Comparison of ENCODE assay signal across 8 mouse cellular contexts in genomic region chr4:133241910-133242309, GRCm38 (mm10). TPM values are rescaled to one million over a fixed set of nuclear protein-coding genes. Genes with fewer than 3 reads are reported as not detected.
A peak's percentile ranks its signal among the peaks of the same experiment; 100 is the strongest.
DNase-seq lines count a peak whose midpoint lies in the region; ATAC-seq and TF ChIP-seq lines count a peak whose summit lies in the region.

No protein-coding gene starts in this region.

- ATAC-seq in embryonic facial prominence, embryonic 12.5 days (ENCODE audit: insufficient number of reproducible peaks, insufficient read depth, low FRiP score, low TSS enrichment), result no peak
- no peak for ATAC-seq in neural tube, embryonic 15.5 days (ENCODE audit: low FRiP score)
- no peak for ATAC-seq in CD4-positive, CD25-positive, alpha-beta regulatory T cell, adult 4 months

- peaks cover 2% of the 10 kb centered on the region; the same call in 1 of the 2 replicates for H3K4me1 ChIP-seq in liver, adult 2 months (ENCODE audit: control insufficient read depth, insufficient read depth, low read length)
- peaks cover 9% of the 10 kb centered on the region; the same call in 1 of the 2 replicates for H3K4me1 ChIP-seq in embryonic facial prominence, embryonic 12.5 days
- H3K4me1 ChIP-seq in limb, embryonic 10.5 days, result peaks cover 39% of the 10 kb centered on the region
- peaks cover 15% of the 10 kb centered on the region for H3K4me1 ChIP-seq in neural tube, embryonic 15.5 days

- peak overlapping the region; percentile 94 for H3K4me2 ChIP-seq in embryonic facial prominence, embryonic 12.5 days (replicated peaks)
- peak overlapping the region; percentile 91 for H3K4me2 ChIP-seq in neural tube, embryonic 15.5 days

- peak overlapping the region; percentile 20; the same call in 1 of the 2 replicates for H3K27ac ChIP-seq in liver, adult 2 months (replicated peaks; ENCODE audit: insufficient read depth, low read depth, low read length)
- no peak overlapping the region for H3K27ac ChIP-seq in embryonic facial prominence, embryonic 12.5 days
- 0 out of 2 replicates have a peak overlapping the region, but pooled peaks have one; percentile 87 for H3K27ac ChIP-seq in limb, embryonic 10.5 days
- no peak overlapping the region for H3K27ac ChIP-seq in neural tube, embryonic 15.5 days (replicated peaks)

- H3K27me3 ChIP-seq in liver, adult 2 months (ENCODE audit: control insufficient read depth, insufficient read depth, low read length), result no peaks in the 10 kb centered on the region
- peaks cover 44% of the 10 kb centered on the region for H3K27me3 ChIP-seq in embryonic facial prominence, embryonic 12.5 days
- H3K27me3 ChIP-seq in limb, embryonic 10.5 days (ENCODE audit: low read depth, poor library complexity, severe bottlenecking), result peaks cover 75% of the 10 kb centered on the region
- peaks cover 66% of the 10 kb centered on the region for H3K27me3 ChIP-seq in neural tube, embryonic 15.5 days (replicated peaks)

- no peak for DNase-seq in liver, adult 2 months (ENCODE audit: extremely low read depth, low read depth, low spot score)
- no peak for DNase-seq in liver
- no peak for DNase-seq in limb, embryonic 10.5 days (ENCODE audit: low spot score)
- DNase-seq in ovary, postnatal 10 days (ENCODE audit: low spot score), result no peak
- DNase-seq in left cerebral cortex, postnatal 14 days (ENCODE audit: low spot score in 2 of 2), result no peak

- 32% methylated on average over 11 of the region's 11 CpGs for WGBS in liver, adult 2 months
- 32% methylated on average over 11 of the region's 11 CpGs for WGBS in embryonic facial prominence, embryonic 12.5 days
- WGBS in limb, embryonic 10.5 days, result 37% methylated on average over 11 of the region's 11 CpGs
- WGBS in neural tube, embryonic 15.5 days, result 34% methylated on average over 11 of the region's 11 CpGs

- H3K36me3 ChIP-seq in liver, adult 2 months (ENCODE audit: control insufficient read depth, insufficient read depth, low read length), result no peaks in the 10 kb centered on the region
- H3K36me3 ChIP-seq in embryonic facial prominence, embryonic 12.5 days, result no peaks in the 10 kb centered on the region
- no peaks in the 10 kb centered on the region for H3K36me3 ChIP-seq in limb, embryonic 10.5 days
- H3K36me3 ChIP-seq in neural tube, embryonic 15.5 days, result no peaks in the 10 kb centered on the region

- no peak overlapping the region for H3K9ac ChIP-seq in liver, adult 2 months (ENCODE audit: low read depth, low read length)
- peak overlapping the region; percentile 61; the same call in 1 of the 2 replicates for H3K9ac ChIP-seq in embryonic facial prominence, embryonic 12.5 days
- H3K9ac ChIP-seq in neural tube, embryonic 15.5 days (replicated peaks), result no peak overlapping the region

- TF ChIP-seq CTCF in liver, adult 2 months (IDR thresholded peaks at IDR 0.05; ENCODE audit: low read depth, low read length), result no peak

- peak overlapping the region; percentile 74; the same call in 1 of the 2 replicates for H3K4me3 ChIP-seq in liver, adult 2 months (ENCODE audit: insufficient read depth, low read depth, low read length)
- peak overlapping the region; percentile 55 for H3K4me3 ChIP-seq in embryonic facial prominence, embryonic 12.5 days
- peak overlapping the region; percentile 76 for H3K4me3 ChIP-seq in limb, embryonic 10.5 days
- H3K4me3 ChIP-seq in neural tube, embryonic 15.5 days (replicated peaks), result peak overlapping the region; percentile 56

- no peaks in the 10 kb centered on the region for H3K79me2 ChIP-seq in liver, adult 2 months (ENCODE audit: control insufficient read depth, insufficient read depth, low read length)

- TF ChIP-seq POLR2A in liver, adult 2 months (IDR thresholded peaks at IDR 0.05; ENCODE audit: extremely low read depth, insufficient read depth, low read length), result no peak

- H3K9me3 ChIP-seq in embryonic facial prominence, embryonic 12.5 days, result no peaks in the 10 kb centered on the region
- no peaks in the 10 kb centered on the region for H3K9me3 ChIP-seq in limb, embryonic 10.5 days (replicated peaks)
- H3K9me3 ChIP-seq in neural tube, embryonic 15.5 days (replicated peaks), result no peaks in the 10 kb centered on the region

- intact Hi-C loops in left cerebral cortex, postnatal 14 days (cut with DNase I), result no loop called here

RNA-seq across cellular contexts. Expression of gene Map3k6, which starts 1.3 kb away (rescaled TPM):
- 0.94 and 1.3 TPM in 2 replicates for total RNA-seq in liver, adult 2 months (2014; rRNA removed)
- 0.76 and 0.80 TPM in 2 replicates for polyA plus RNA-seq in liver, adult 2 months (2012; rRNA removed)
- polyA plus RNA-seq in embryonic facial prominence, embryonic 12.5 days (2016; fragmentation: Nextera tagmentation; extraction: Ambion mirVana), result 2.6 and 2.7 TPM in 2 replicates
- polyA plus RNA-seq in limb, embryonic 10.5 days (2016; fragmentation: Nextera tagmentation; extraction: Ambion mirVana), result 0.84 and 1.7 TPM in 2 replicates
- polyA plus RNA-seq in neural tube, embryonic 15.5 days (2015; fragmentation: Nextera tagmentation; extraction: Ambion mirVana), result 3.0 and 4.0 TPM in 2 replicates
- under 1 TPM in 1 of 2 experiments, not detected in 1; 0.62 TPM for polyA plus RNA-seq in CD4-positive, CD25-positive, alpha-beta regulatory T cell, adult 4 months (2017; shearing (Covaris generic))
- total RNA-seq in left cerebral cortex, postnatal 14 days (2021), result 1 to 10 TPM; 2.3 to 5.8 TPM

RNA-seq across cellular contexts. Expression of gene Sytl1, which starts 21.0 kb away (rescaled TPM):
- 4.2 and 5.1 TPM in 2 replicates for total RNA-seq in liver, adult 2 months (2014; rRNA removed)
- 2.9 and 5.3 TPM in 2 replicates for polyA plus RNA-seq in liver, adult 2 months (2012; rRNA removed)
- 2.3 and 2.8 TPM in 2 replicates for polyA plus RNA-seq in embryonic facial prominence, embryonic 12.5 days (2016; fragmentation: Nextera tagmentation; extraction: Ambion mirVana)
- polyA plus RNA-seq in limb, embryonic 10.5 days (2016; fragmentation: Nextera tagmentation; extraction: Ambion mirVana), result 2.0 and 2.5 TPM in 2 replicates
- 0.20 and 6.0 TPM in 2 replicates for polyA plus RNA-seq in neural tube, embryonic 15.5 days (2015; fragmentation: Nextera tagmentation; extraction: Ambion mirVana)
- 10 to 100 TPM; 22.1 to 39.4 TPM for polyA plus RNA-seq in CD4-positive, CD25-positive, alpha-beta regulatory T cell, adult 4 months (2017; shearing (Covaris generic))
- under 1 TPM in 1 of 2 experiments, not detected in 1; 0.51 TPM for total RNA-seq in left cerebral cortex, postnatal 14 days (2021)

RNA-seq across cellular contexts. Expression of gene Gpr3, which starts 29.6 kb away (rescaled TPM):
- not detected in 2 replicates for total RNA-seq in liver, adult 2 months (2014; rRNA removed)
- 0.07 TPM in 1 of 2 replicates, not detected in the other for polyA plus RNA-seq in liver, adult 2 months (2012; rRNA removed)
- 0.13 TPM in 1 of 2 replicates, not detected in the other for polyA plus RNA-seq in embryonic facial prominence, embryonic 12.5 days (2016; fragmentation: Nextera tagmentation; extraction: Ambion mirVana)
- 0.51 and 0.72 TPM in 2 replicates for polyA plus RNA-seq in limb, embryonic 10.5 days (2016; fragmentation: Nextera tagmentation; extraction: Ambion mirVana)
- 1.3 and 2.5 TPM in 2 replicates for polyA plus RNA-seq in neural tube, embryonic 15.5 days (2015; fragmentation: Nextera tagmentation; extraction: Ambion mirVana)
- not detected for polyA plus RNA-seq in CD4-positive, CD25-positive, alpha-beta regulatory T cell, adult 4 months (2017; shearing (Covaris generic))
- total RNA-seq in left cerebral cortex, postnatal 14 days (2021), result 1 to 10 TPM; 7.4 to 10.0 TPM

RNA-seq across cellular contexts. Expression of gene Cd164l2, which starts 30.0 kb away (rescaled TPM):
- total RNA-seq in liver, adult 2 months (2014; rRNA removed), result not detected in 2 replicates
- not detected in 2 replicates for polyA plus RNA-seq in liver, adult 2 months (2012; rRNA removed)
- polyA plus RNA-seq in embryonic facial prominence, embryonic 12.5 days (2016; fragmentation: Nextera tagmentation; extraction: Ambion mirVana), result 2.2 and 3.7 TPM in 2 replicates
- 3.1 and 4.1 TPM in 2 replicates for polyA plus RNA-seq in limb, embryonic 10.5 days (2016; fragmentation: Nextera tagmentation; extraction: Ambion mirVana)
- 2.6 and 3.9 TPM in 2 replicates for polyA plus RNA-seq in neural tube, embryonic 15.5 days (2015; fragmentation: Nextera tagmentation; extraction: Ambion mirVana)
- under 1 TPM in 1 of 2 experiments, not detected in 1; 0.54 TPM for polyA plus RNA-seq in CD4-positive, CD25-positive, alpha-beta regulatory T cell, adult 4 months (2017; shearing (Covaris generic))
- 1 to 10 TPM; 2.4 to 4.1 TPM for total RNA-seq in left cerebral cortex, postnatal 14 days (2021)

RNA-seq across cellular contexts. Expression of gene Tmem222, which starts 35.7 kb away (rescaled TPM):
- 22.7 and 29.7 TPM in 2 replicates for total RNA-seq in liver, adult 2 months (2014; rRNA removed)
- polyA plus RNA-seq in liver, adult 2 months (2012; rRNA removed), result 45.4 and 57.0 TPM in 2 replicates
- polyA plus RNA-seq in embryonic facial prominence, embryonic 12.5 days (2016; fragmentation: Nextera tagmentation; extraction: Ambion mirVana), result 80.2 and 81.8 TPM in 2 replicates
- polyA plus RNA-seq in limb, embryonic 10.5 days (2016; fragmentation: Nextera tagmentation; extraction: Ambion mirVana), result 93.7 and 98.5 TPM in 2 replicates
- 115 and 117 TPM in 2 replicates for polyA plus RNA-seq in neural tube, embryonic 15.5 days (2015; fragmentation: Nextera tagmentation; extraction: Ambion mirVana)
- 10 to 100 TPM; 83.4 to 93.2 TPM for polyA plus RNA-seq in CD4-positive, CD25-positive, alpha-beta regulatory T cell, adult 4 months (2017; shearing (Covaris generic))
- total RNA-seq in left cerebral cortex, postnatal 14 days (2021), result 10 to 100 TPM; 81.7 to 87.9 TPM

Comparison
In these comparisons a context has a peak if more than half of its experiments do, and no peak if none do; other contexts are left out.
1. H3K27ac ChIP-seq: peak in liver, adult 2 months (single experiment) and limb, embryonic 10.5 days (single experiment); none in embryonic facial prominence, embryonic 12.5 days (single experiment) and neural tube, embryonic 15.5 days (single experiment).
2. Peak in every context shown above with its lines, with median percentiles within 50 percentile points of each other: H3K4me3 ChIP-seq.